Mouse (Mus musculus) G1E-ER4 (cell line): ENCODE results near the gene Hist1h2be. TPM values are rescaled to one million over a fixed set of nuclear protein-coding genes. Genes with fewer than 3 reads are reported as not detected.
"Not testable (repeated sequence)": the region's sequence is repeated elsewhere in the genome, so short reads cannot be mapped to it uniquely, and the experiment has no call there.

ENCODE experiments used
- GATA1 ChIP-seq: IDR thresholded peaks from one replicate; pipeline ENCODE4 v1.8.0; 2012; ENCODE audit warnings: low read length, inconsistent platforms
- polyA plus RNA-seq: library from polyadenylated mRNA; stranded (reverse); fragments of >175 nt; gene quantifications from 2 replicates; pipeline ENCODE4 v1.2.3, GENCODE M21; 2012

Hist1h2be gene
- polyA plus RNA-seq, 1 experiment: 1.2 TPM

DNA sequence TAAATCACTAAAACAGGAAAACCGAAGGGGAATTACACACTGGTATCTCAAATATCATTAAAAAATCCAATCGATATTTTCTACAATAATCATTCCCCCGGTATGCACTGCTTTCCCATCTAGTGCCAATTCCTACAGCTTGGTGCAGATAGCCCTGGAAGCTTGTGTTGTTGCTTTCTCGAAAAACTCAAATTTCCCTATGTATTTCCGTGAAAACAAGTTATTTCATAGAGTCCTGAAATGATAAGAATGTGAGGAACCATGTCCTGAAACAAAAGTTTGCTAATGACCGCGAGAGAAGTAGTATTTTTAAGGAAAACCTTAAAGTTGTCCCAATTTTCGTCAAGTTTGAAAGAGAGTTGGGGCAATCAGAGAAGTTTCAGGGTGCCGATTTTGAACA is 66.5 kb downstream of the Hist1h2be start:
- TF ChIP-seq GATA1: no peak

DNA sequence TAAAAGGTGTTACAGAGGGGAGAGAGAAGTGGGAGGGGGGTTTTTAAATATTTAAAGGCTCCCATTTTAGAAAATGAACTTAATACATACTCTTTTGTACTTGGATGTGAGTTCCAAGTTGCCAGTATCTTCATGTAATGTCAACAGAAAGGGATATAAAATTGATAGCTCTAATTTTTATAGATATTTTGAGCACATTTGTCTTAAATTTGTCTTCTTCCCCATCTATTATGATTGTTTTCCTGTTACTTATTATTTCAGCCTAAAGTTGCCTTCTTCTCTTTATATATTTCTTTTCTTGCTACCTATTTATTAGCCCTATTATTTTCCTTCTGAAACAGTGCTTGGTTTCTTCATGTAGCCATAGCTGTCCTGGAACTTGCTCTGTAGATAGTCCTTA is 68.0 kb downstream of the Hist1h2be start, which contains the start of gene Hist1h1d:
Gene Hist1h1d, plus strand, starts transcription at position 301 of the 400 bp plus-strand sequence.
- no peak for TF ChIP-seq GATA1

DNA sequence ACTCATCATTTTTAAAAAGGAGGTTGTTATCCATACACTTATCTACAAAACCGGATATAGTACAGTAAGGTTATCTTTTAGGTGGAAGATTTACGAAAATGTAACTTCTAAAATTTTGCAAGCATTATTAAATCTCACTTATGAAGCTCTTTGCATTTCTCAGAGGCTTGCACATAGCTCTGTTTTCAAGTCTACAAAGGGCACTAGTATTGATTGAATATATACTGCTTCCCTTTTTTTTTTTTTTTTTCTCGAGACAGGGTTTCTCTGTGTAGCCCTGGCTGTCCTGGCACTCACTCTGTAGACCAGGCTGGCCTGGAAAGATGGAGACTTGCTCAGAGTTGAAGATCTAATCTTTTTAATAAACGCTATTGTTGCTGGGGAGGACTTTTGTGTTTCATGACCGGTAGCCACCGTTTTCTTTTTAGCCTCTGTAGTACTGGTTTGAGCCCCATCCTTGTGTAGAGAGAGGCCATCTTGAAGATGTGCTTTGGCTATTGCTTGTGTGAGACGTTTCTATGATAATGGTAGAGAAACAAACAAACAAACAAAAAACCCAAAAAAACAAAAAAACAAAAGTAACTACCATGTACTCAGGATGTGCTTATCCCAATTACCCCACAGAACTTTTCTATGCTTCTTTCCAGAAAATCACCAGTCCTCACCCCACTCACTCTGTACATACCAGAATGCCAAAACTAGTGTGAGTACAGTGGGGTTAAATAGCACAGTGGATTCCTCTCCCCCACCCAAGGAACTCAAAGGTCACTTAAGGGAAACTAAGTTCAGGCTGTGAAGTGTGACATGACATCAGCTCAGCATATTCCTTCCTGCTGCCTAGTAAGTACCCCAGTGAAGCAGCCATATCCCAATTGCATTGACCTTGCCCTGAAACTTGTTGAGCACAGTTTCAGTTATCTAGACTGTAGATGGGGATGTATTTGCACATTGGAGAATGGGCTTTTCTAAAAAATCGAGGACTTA is 68.7 kb downstream of the Hist1h2be start:
- TF ChIP-seq GATA1: no peak

DNA sequence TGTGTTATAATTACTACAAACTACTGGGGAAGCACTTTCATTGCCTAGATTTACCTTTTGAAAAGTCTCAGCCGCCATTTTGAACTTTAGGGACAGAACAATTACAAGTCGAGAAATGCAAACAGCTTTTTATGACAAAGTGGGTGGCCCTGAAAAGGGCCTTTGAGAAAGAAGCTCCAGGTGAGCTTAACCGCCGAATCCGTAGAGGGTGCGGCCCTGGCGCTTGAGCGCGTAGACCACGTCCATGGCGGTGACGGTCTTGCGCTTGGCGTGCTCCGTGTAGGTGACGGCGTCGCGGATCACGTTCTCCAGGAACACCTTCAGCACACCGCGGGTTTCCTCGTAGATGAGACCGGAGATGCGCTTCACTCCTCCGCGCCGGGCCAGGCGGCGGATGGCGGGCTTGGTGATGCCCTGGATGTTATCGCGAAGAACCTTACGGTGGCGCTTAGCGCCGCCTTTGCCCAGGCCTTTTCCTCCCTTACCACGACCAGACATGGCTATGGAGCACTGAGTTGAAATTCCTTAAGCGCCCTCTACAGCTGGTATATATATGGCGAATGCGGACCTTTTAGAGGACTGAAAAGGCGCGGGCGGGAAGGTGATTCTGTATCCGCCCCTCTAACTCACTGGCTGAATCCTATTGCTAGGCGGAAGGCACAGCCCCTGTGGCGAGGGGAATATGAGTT is 69.6 kb downstream of the Hist1h2be start, which contains the start of gene Hist1h4f:
Gene Hist1h4f, minus strand, starts transcription at position 503 of the 689 bp plus-strand sequence.
- TF ChIP-seq GATA1: not testable (repeated sequence)

DNA sequence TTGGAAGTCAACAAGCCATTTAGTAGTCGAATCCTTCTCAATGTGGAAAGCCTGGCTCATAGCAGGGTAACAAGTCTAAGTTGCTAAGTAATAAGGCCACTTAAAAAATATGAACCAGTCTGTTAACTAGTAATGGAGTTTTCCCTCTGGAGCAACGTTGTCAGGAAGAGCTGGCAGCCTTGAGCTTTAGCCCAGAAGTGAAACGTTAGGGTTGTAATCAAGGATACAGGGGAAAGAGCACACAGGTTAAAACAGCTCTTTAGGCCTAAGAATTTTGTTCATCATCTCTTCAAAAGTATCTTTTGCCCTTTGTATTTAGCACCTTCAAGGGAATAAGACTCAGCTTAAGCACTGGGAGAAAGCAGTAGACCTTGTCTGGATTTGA is 70.2 kb downstream of the Hist1h2be start:
- TF ChIP-seq GATA1: no peak

DNA sequence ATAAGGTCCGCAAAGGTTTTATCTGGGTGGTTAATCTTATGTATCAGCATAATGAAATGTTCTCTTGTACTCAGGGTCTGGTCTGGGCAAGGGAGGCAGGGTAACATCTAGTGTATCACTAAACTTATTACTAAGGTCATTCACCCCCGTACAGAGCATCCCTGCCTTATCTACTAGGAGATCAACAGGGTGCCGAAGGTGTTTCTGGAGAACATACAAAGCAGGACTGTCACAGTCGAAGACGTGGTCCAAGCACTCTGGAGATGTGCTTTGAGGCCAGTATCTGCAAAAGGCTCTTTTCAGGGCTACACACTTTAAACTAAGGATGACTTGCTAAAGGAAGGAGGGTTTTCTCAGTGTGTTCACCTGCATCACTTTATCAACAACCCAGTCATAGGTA is 74.2 kb downstream of the Hist1h2be start:
- TF ChIP-seq GATA1: peak; percentile 32

DNA sequence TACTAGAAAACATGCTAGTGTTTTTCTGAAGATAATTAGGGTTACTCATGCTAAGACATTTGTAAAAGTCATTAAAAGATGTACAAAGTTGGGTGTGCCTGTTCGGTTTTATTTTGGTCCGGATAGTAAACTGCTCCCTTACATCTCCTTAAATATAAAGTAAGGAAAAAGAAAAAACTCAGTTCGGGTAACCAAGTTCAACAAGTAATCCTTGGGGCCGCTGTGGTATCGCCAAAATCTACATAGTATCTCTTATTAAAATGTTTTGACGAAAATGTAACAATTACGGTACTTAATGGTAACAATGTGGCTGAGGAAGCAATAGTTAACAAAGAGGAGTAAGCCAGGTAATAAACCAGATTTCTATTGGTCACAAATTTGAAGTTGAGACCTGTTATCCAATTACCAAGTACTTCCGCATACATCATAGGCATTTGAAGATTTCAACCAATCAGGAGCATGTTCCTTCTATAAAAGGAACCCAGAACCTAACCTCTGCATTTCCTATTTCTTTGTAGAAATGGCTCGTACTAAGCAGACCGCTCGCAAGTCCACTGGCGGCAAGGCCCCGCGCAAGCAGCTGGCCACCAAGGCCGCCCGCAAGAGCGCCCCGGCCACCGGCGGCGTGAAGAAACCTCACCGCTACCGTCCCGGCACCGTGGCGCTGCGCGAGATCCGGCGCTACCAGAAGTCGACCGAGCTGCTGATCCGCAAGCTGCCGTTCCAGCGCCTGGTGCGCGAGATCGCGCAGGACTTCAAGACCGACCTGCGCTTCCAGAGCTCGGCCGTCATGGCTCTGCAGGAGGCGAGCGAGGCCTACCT is 76.7 kb downstream of the Hist1h2be start, which contains the start of gene Hist1h3f:
Gene Hist1h3f, plus strand, starts transcription at position 88 of the 822 bp plus-strand sequence.
- no peak for TF ChIP-seq GATA1

DNA sequence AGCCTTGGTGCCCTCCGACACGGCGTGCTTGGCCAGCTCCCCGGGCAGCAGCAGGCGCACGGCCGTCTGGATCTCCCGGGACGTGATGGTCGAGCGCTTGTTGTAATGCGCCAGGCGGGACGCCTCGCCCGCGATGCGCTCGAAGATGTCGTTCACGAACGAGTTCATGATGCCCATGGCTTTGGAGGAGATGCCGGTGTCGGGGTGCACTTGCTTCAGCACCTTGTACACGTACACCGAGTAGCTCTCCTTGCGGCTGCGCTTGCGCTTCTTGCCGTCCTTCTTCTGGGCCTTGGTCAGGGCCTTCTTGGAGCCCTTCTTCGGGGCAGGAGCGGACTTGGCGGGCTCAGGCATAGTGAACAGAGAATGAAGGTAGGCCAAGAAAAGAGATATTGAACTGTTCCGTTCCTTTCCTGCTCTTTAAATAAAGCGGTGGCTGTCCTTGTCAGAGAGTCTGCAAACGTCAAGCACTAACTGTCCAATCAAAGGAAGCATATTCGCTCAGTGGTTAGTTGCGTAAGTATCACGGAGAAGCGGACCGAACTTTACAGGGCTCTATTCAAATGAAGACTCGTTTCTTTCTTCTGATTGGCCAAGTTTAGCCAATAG is 77.8 kb downstream of the Hist1h2be start, which contains the start of gene Hist1h2bh:
Gene Hist1h2bh, minus strand, starts transcription at position 394 of the 609 bp plus-strand sequence.
- not testable (repeated sequence) for TF ChIP-seq GATA1

DNA sequence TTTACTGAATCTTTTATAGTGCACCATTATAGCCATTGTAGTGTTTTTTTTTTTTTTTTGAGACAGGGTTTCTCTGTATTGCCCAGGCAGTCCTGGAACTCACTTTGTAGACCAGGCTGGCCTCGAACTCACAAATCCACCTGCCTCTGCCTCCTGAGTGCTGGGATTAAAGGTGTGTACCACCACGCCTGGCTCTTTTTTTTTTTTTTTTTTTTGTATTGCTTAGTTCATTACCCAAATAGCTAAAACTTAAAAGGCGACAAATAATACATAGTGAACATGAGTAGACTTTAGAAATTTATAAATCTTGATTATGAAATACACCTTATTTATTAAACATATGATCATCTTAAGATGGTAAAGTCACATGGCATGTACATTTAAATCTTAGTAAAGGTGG is 79.4 kb downstream of the Hist1h2be start:
- TF ChIP-seq GATA1: no peak

DNA sequence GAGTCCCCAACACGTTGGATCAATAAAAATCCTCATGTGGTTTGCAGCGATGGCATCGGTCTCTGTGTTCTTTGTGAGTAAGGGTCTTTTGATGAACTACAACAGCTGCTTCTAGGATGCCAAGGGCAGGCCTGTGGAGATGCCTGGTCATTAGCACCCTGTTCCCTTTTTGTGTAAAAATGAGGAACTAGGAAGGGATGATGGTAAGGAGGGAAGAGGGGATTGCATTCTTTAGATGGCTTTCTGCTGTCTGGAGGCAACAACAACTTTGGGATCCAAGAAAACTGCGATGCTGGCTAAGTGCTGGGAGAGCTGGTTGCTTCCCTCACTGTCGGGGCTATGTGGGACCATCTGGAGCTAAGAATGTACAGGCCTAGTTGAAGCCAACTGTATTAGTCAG is 82.7 kb downstream of the Hist1h2be start:
- no peak for TF ChIP-seq GATA1

DNA sequence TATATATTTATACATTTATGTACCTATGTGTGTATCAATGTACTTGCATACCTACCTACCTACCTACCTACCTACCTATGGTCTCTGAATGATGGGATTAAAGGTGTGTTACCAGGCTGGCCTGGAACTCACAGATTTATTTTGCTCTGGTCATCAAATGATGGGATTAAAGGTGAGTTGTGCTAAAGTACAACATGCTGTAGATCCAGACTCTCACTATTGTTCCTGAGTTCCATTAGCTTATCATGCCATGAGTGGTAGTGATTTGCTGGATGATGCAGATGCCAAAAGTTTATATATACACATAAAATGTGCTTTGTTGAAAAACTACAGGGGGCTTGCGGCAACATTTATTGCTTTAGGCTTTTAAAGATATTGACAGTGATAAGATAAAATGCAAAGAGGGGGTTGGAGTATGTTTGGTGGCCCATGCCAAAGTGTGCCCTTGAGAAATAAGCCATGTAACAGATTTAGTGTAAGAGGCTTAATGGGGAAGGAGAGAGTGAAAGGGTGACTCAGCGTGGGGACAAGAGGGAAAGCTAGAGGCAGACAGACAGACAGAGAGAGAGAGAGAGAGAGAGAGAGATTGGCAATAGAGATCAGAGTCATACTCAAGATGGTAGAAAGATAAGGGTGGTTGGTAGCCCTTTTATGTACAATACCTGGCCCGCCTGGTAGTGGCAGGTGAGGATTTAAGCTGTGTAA is 83.8 kb downstream of the Hist1h2be start:
- TF ChIP-seq GATA1: no peak

DNA sequence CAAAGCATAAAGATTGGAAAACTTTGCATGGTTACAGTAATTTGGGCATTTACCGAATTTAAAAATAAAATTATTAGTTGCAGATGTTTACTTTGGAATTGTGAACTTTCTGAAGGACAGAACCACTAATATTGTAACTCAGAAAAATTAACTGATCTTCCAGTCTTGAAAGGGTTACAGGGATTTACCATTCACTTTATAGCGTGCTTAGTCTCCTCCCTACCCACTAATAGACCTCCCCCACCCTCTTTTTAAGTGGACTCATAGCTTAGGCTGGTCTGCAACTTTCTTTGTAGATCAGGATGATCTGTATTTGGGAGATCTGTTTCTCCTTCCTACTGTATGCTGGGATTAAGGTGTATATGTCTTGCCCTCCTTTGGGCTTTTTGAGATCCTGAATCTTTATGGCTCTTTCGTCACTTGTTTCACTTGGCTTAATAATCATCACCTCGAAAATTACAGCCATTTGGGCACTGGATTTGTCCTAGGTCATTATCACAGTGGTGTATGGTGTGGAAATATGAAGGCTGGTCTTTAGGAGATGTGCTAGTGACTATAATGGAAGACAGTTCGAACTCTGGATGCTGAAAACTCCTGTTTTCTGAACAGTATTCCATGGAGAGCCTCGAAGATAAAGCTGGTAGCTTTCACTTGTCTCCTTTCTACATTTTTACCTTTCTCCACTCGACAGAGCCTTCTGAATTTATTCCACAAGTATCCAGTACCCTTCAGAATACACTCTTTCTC is 84.7 kb downstream of the Hist1h2be start:
- no peak for TF ChIP-seq GATA1

DNA sequence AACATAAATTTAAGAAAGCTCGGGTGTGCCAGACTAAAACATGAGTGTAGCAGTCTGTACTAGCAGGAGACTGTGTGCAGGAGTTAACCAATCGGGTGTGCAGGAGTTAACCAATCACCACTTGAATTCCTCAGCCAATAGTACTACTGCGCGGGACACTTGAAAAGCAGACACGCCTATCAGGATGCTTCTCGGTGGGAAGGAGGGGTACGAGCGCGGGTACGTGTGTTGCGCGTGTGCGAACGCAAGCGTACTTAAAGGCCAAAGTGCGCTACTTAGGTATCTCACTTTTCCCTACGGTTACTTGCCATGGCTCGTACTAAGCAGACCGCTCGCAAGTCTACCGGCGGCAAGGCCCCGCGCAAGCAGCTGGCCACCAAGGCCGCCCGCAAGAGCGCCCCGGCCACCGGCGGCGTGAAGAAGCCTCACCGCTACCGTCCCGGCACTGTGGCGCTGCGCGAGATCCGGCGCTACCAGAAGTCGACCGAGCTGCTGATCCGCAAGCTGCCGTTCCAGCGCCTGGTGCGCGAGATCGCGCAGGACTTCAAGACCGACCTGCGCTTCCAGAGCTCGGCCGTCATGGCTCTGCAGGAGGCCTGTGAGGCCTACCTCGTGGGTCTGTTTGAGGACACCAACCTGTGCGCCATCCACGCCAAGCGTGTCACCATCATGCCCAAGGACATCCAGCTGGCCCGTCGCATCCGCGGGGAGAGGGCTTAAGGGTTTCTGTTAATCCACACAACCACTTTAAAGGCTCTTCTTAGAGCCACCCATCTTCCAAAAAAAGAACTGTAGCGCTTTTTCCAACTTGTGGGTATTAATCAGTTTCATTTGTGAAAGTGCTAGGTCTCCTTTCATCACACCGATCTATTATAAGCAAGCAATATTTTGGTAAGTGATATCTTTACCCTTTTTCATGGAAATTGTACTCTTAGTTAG is 85.5 kb downstream of the Hist1h2be start, which contains the start of gene Hist1h3g:
Gene Hist1h3g, plus strand, starts transcription at position 286 of the 939 bp plus-strand sequence.
- TF ChIP-seq GATA1: not testable (repeated sequence)
